Mouse (Mus musculus) ES-CJ7 (cell line): ENCODE results near the gene 6430548M08Rik.
A peak's percentile ranks its signal among the peaks of the same experiment; 100 is the strongest.

ENCODE experiments used
- DNase-seq: peaks from one replicate; pipeline ENCODE4 v3.0.0; 2011; ENCODE audit warnings: low read depth, low spot score

6430548M08Rik gene

GRCm38 (mm10) chr8:120143911-120144651, 30.1 kb downstream of the 6430548M08Rik start:
- no peak for DNase-seq

- no peak for DNase-seq
Measured at GRCm38 (mm10) chr8:120144652-120145301, 30.8 kb downstream of the 6430548M08Rik start.

- DNase-seq, result peak; percentile 27
Measured at GRCm38 (mm10) chr8:120146051-120146450, 32.1 kb downstream of the 6430548M08Rik start.

- no peak for DNase-seq
Measured at GRCm38 (mm10) chr8:120150028-120150427, 36.1 kb downstream of the 6430548M08Rik start.

GRCm38 (mm10) chr8:120151151-120151550, 37.2 kb downstream of the 6430548M08Rik start:
- DNase-seq, result no peak

- no peak for DNase-seq
Measured at GRCm38 (mm10) chr8:120152636-120153035, 38.7 kb downstream of the 6430548M08Rik start.

- DNase-seq, result no peak
Measured at GRCm38 (mm10) chr8:120160366-120160765, 46.4 kb downstream of the 6430548M08Rik start.

GRCm38 (mm10) chr8:120161658-120162403, 47.9 kb downstream of the 6430548M08Rik start:
- DNase-seq, result no peak

GRCm38 (mm10) chr8:120162404-120162752, 48.4 kb downstream of the 6430548M08Rik start:
- no peak for DNase-seq

- no peak for DNase-seq
Measured at GRCm38 (mm10) chr8:120163376-120163775, 49.4 kb downstream of the 6430548M08Rik start.

GRCm38 (mm10) chr8:120164026-120164425, 50.1 kb downstream of the 6430548M08Rik start:
- DNase-seq, result peak; percentile 66

- DNase-seq, result no peak
Measured at GRCm38 (mm10) chr8:120167136-120167535, 53.2 kb downstream of the 6430548M08Rik start.

- no peak for DNase-seq
Measured at GRCm38 (mm10) chr8:120167821-120168220, 53.9 kb downstream of the 6430548M08Rik start.

GRCm38 (mm10) chr8:120169119-120169518, 55.2 kb downstream of the 6430548M08Rik start:
- DNase-seq, result no peak

GRCm38 (mm10) chr8:120173195-120173594, 59.2 kb downstream of the 6430548M08Rik start:
- DNase-seq, result no peak

- DNase-seq, result no peak
Measured at GRCm38 (mm10) chr8:120174606-120175005, 60.7 kb downstream of the 6430548M08Rik start.

- DNase-seq, result no peak
Measured at GRCm38 (mm10) chr8:120176605-120177004, 62.7 kb downstream of the 6430548M08Rik start.

- peak; percentile 88 for DNase-seq
Measured at GRCm38 (mm10) chr8:120177318-120178123, 63.6 kb downstream of the 6430548M08Rik start, which contains the start of gene Fam92b. TSS of gene Fam92b (minus strand) at chr8:120177466.

- DNase-seq, result no peak
Measured at GRCm38 (mm10) chr8:120178124-120178514, 64.2 kb downstream of the 6430548M08Rik start.

GRCm38 (mm10) chr8:120179027-120179431, 65.1 kb downstream of the 6430548M08Rik start:
- DNase-seq, result peak; percentile 91

GRCm38 (mm10) chr8:120180445-120180970, 66.6 kb downstream of the 6430548M08Rik start:
- no peak for DNase-seq
